Mouse (Mus musculus) midbrain, embryonic 15.5 days (tissue): Measurements from ENCODE around the gene Il23r. TPM values are rescaled to one million over a fixed set of nuclear protein-coding genes. Genes with fewer than 3 reads are reported as not detected.
"Not testable (repeated sequence)": the region's sequence is repeated elsewhere in the genome, so short reads cannot be mapped to it uniquely, and the experiment has no call there.

Source experiments
- ATAC-seq: fragments of 200-750 bp; cut with Nextera tagmentation; replicated peaks from 2 replicates; pipeline ENCODE4 v1.8.0; 2017; ENCODE audit warnings: moderate TSS enrichment
- H3K27ac ChIP-seq: fragments of 300-500 bp; sonication (generic); 2 replicates; pipeline ENCODE4 v1.5.1; 2015; ENCODE audit warnings: mild to moderate bottlenecking, inconsistent platforms
- H3K27me3 ChIP-seq: fragments of 300-500 bp; sonication (generic); replicated peaks from 2 replicates; pipeline ENCODE4 v1.6.1; 2015; ENCODE audit warnings: inconsistent platforms
- H3K36me3 ChIP-seq: fragments of 300-500 bp; sonication (generic); replicated peaks from 2 replicates; pipeline ENCODE4 v1.6.1; 2015; ENCODE audit warnings: inconsistent platforms
- H3K4me1 ChIP-seq: fragments of 300-500 bp; sonication (generic); 2 replicates; pipeline ENCODE4 v1.6.1; 2015; ENCODE audit warnings: inconsistent platforms
- H3K4me2 ChIP-seq: fragments of 300-500 bp; sonication (generic); 2 replicates; pipeline ENCODE4 v1.6.1; 2015; ENCODE audit warnings: inconsistent platforms, mild to moderate bottlenecking, moderate library complexity
- H3K4me3 ChIP-seq: fragments of 300-500 bp; sonication (generic); 2 replicates; pipeline ENCODE4 v1.5.1; 2015; ENCODE audit warnings: mild to moderate bottlenecking, inconsistent platforms
- H3K9ac ChIP-seq: fragments of 300-500 bp; sonication (generic); 2 replicates; pipeline ENCODE4 v1.6.1; 2015; ENCODE audit warnings: mild to moderate bottlenecking, inconsistent platforms
- H3K9me3 ChIP-seq: fragments of 300-500 bp; sonication (generic); 2 replicates; pipeline ENCODE4 v1.6.1; 2016; ENCODE audit warnings: inconsistent platforms
- WGBS: fragments of 180-500 bp; shearing (Covaris S2); methylation state at CpG from one replicate; pipeline ENCODE4 v1.1.7; 2015; ENCODE audit warnings: mixed read lengths; 5-methylcytosine and 5-hydroxymethylcytosine counted together
- polyA plus RNA-seq: library from polyadenylated mRNA; unstranded; fragments of >200 nt; fragmentation: Nextera tagmentation; extraction: Ambion mirVana; gene quantifications from 2 replicates; pipeline ENCODE4 v1.2.1, GENCODE M21; 2015

Il23r gene
- polyA plus RNA-seq: not detected in 2 replicates

DNA sequence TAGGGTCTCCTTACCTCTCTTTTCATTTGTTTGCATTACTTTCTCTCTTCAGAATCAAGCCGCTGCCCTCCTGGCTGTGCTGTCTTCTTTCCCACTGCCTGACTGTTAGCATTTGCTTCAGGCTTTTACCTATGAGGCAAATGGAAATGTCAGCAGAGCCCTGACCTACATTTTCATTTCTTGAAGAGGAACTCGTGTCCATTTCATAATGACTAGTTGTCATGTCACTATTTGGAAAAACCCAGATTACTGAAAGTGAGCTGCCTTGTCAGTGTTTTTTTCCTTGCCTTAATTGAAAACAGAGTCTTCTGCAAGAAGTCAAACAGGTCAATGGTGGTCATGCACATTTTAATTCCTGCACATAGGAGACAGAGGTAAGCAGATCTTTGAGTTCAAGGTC lies at the start of gene Il23r:
Gene Il23r, minus strand, starts transcription at position 101 of the 400 bp plus-strand sequence.
- Histone ChIP-seq H3K9me3 (no peaks in the 10 kb centered on the region), H3K27me3 (no peaks in the 10 kb centered on the region), H3K4me1 (no peaks in the 10 kb centered on the region), H3K9ac (no peak within 1 kb of the TSS), H3K4me3 (no peak within 1 kb of the TSS), H3K4me2 (no peak within 1 kb of the TSS), H3K27ac (no peak within 1 kb of the TSS), H3K36me3 (no peaks in the 10 kb centered on the region)
- no peak for ATAC-seq
- WGBS: 84% methylated on average over 2 of the region's 2 CpGs

DNA sequence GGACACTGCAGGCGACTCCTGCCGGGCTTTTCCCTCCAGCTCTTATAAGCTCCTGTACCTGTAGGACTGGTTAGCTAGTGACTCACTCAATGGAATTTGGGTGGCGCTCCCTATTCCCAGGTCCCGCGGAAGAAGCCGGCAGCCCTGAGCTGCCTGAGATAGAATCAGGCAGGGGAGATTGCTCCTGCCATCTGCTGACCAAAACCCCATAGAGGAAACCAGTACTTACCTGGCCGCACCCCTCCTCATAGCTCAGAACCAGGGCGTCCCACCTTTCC lies 44.1 kb upstream of the Il23r start, which contains the start of gene Tacstd2:
Gene Tacstd2, minus strand, starts transcription at position 20 of the 278 bp plus-strand sequence.
- Histone ChIP-seq H3K4me3 (peak within 1 kb of the TSS; percentile 50), H3K36me3 (no peaks in the 10 kb centered on the region), H3K9ac (peak within 1 kb of the TSS; percentile 35), H3K9me3 (no peaks in the 10 kb centered on the region), H3K27ac (no peak within 1 kb of the TSS), H3K4me1 (peaks cover 21% of the 10 kb centered on the region), H3K4me2 (peak within 1 kb of the TSS; percentile 77), H3K27me3 (peaks cover 60% of the 10 kb centered on the region)
- 3% methylated on average over 8 of the region's 8 CpGs for WGBS
- no peak for ATAC-seq

DNA sequence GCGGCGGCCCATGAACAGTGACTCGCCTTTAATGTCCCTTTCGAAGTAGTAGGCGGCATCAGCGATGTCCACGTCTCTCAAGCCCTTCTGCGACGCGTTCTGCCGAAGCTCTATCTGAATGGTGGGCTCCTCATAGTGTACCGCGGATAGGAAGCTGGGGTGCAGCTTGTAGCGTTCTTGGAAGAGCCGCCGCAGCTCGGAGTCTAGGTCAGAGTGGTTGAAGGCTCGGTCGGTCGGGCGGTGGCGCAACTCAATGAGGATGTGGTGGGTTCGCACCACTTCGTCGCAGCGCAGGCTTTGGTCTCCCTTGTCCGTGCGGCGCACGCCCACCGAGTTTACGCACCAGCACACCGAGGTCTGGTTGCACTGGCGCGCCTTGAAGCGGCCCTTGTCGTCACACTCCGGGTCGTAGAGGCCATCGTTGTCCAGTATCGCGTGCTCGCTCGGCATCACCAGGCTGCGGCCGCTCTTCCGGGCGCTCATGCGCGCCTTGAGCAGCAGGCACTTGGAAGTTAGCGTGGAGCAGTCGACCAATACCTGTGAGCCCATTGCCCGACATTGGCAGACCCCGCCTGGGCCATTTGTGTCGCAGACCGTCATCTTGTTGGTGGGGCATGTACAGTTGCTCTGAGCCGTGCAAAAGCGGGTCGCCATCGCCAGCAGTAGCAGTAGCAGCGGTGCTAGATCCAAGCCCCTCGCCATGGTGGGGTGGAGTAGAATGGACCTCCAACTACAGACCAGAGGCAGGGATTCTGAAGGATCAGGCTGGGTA lies 43.5 kb upstream of the Il23r start:
- WGBS: 1% methylated on average over 62 of the region's 62 CpGs

DNA sequence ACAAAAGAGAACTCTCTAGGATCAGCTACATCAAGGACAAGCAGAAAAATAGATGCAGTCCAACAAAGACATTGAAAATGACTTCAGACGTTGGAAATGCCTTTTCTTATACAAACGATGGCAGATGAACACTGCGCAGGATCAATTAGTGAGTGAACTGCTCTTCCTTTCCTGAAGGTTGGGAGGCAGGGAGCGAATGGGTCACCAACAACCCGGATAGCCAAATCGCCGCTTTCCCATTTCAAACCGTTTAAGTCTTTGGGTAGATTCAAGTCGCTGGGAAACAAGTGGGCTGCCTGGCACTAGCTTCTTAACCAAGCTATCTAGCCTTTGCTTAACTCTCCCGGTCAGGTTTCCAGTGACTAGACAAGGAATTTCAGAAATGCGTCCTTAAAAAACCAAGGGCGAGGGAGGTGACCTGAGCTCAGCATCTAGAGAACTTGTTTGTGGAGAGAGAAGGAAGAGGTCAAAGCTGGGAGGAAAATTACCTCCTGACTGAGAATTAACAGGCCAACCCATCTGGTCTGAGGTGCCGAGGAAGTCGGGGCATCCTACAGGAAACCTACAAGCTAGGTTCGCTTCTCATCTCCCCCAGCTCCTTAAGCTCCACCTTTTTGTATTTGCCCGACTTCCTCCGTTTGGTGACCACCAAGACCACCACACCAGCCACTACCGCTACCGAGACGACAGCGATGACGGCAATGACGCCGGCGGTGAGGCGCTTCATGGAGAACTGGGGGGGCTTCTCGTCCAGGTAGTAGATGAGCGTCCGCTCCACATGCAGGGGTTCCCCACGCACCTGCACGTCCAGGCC lies 42.7 kb upstream of the Il23r start:
- no peak; the same call in 1 of the 2 replicates for ATAC-seq
- peaks cover 21% of the 10 kb centered on the region for H3K4me1 ChIP-seq
- H3K27ac ChIP-seq: no peak overlapping the region
- H3K9ac ChIP-seq: peak overlapping the region; percentile 35; the same call in 1 of the 2 replicates
- no peaks in the 10 kb centered on the region for H3K9me3 ChIP-seq
- peaks cover 60% of the 10 kb centered on the region for H3K27me3 ChIP-seq
- WGBS: 7% methylated on average over 31 of the region's 31 CpGs
- H3K4me3 ChIP-seq: peak overlapping the region; percentile 50
- peak overlapping the region; percentile 77 for H3K4me2 ChIP-seq
- H3K36me3 ChIP-seq: no peaks in the 10 kb centered on the region

More for the DNA sequence above, 43.5 kb upstream of the Il23r start:
- peak overlapping the region; percentile 35 for H3K9ac ChIP-seq
- peaks cover 60% of the 10 kb centered on the region for H3K27me3 ChIP-seq
- H3K27ac ChIP-seq: no peak overlapping the region
- ATAC-seq: peak; percentile 79
- no peaks in the 10 kb centered on the region for H3K9me3 ChIP-seq
- H3K4me1 ChIP-seq: peaks cover 21% of the 10 kb centered on the region
- no peaks in the 10 kb centered on the region for H3K36me3 ChIP-seq
- H3K4me3 ChIP-seq: peak overlapping the region; percentile 50
- H3K4me2 ChIP-seq: peak overlapping the region; percentile 77

- Histone ChIP-seq H3K27me3 (peaks cover 60% of the 10 kb centered on the region), H3K27ac (no peak overlapping the region), H3K4me1 (peaks cover 21% of the 10 kb centered on the region), H3K4me2 (peak overlapping the region; percentile 41), H3K9me3 (no peaks in the 10 kb centered on the region), H3K9ac (no peak overlapping the region), H3K4me3 (peak overlapping the region; percentile 26), H3K36me3 (no peaks in the 10 kb centered on the region)
- peak; percentile 53 for ATAC-seq
- WGBS: 8% methylated on average over 29 of the region's 29 CpGs
Measured at GRCm38 (mm10) chr6:67532665-67533440, 41.2 kb upstream of the Il23r start.

DNA sequence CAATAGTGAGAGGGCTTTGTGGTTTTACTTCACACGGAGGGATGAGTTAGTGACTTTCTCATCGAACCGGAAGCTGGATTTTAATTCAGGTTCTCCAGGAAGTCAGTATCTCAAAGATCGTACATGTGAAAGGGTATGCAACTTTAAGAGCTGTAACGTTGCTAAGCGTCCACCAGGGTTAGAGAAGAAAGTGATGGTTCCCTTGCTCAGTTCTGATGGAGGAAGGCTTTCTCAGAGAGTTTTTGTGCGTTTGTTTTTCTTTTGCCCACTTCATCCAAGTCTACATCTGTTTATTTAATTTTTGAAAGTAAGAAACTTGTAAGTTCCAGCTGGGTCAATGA lies 40.1 kb upstream of the Il23r start:
- H3K4me2 ChIP-seq: no peak overlapping the region
- no peaks in the 10 kb centered on the region for H3K9me3 ChIP-seq
- 67% methylated on average over 7 of the region's 7 CpGs for WGBS
- H3K27ac ChIP-seq: no peak overlapping the region
- no peak overlapping the region for H3K4me3 ChIP-seq
- no peak overlapping the region for H3K9ac ChIP-seq
- no peaks in the 10 kb centered on the region for H3K36me3 ChIP-seq
- peaks cover 56% of the 10 kb centered on the region for H3K27me3 ChIP-seq
- ATAC-seq: no peak
- peaks cover 21% of the 10 kb centered on the region for H3K4me1 ChIP-seq

DNA sequence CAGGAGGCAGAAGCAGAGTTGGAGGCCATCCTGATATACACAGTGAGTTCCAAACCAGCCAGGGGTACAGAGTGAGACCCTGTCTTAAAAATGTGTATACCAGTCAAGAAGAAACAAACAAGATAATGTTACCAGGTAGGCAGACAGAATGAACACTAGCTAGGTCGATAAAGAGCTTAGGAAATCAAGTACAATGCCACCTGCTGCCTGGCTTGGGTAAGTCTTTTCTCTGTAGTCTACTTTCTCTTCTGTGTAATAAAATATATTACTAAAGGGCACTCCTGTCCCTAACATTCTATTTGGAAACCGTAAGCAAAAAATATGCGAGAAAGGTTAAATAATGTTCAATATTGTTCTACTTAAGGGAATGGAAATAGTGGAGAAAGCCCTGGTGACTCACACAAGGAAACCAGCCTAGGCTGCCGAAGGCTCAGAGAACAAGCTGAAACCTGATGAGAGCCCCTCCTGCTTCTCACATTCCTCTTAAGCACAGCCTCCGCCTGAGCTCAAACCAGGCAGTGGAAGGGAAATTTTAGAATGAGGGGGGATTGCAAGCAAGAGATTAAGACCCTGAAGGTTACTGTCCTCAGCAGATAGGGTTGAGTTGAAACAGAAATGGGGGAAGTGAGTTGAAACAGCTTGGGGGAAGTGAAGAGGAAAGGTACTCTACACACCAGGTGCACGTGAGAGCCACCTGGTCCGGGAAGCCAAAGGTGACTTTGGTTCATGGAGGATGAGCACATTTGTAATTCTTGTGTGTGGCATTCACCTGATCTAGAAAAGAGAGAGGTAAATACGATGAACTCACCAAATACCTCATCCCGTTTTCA lies 39.6 kb upstream of the Il23r start:
- no peak overlapping the region for H3K4me2 ChIP-seq
- H3K27me3 ChIP-seq: peaks cover 50% of the 10 kb centered on the region
- H3K27ac ChIP-seq: no peak overlapping the region
- H3K4me1 ChIP-seq: peaks cover 21% of the 10 kb centered on the region
- H3K4me3 ChIP-seq: no peak overlapping the region
- H3K9ac ChIP-seq: no peak overlapping the region
- no peak for ATAC-seq
- WGBS: 71% methylated on average over 9 of the region's 9 CpGs
- H3K9me3 ChIP-seq: no peaks in the 10 kb centered on the region
- no peaks in the 10 kb centered on the region for H3K36me3 ChIP-seq

DNA sequence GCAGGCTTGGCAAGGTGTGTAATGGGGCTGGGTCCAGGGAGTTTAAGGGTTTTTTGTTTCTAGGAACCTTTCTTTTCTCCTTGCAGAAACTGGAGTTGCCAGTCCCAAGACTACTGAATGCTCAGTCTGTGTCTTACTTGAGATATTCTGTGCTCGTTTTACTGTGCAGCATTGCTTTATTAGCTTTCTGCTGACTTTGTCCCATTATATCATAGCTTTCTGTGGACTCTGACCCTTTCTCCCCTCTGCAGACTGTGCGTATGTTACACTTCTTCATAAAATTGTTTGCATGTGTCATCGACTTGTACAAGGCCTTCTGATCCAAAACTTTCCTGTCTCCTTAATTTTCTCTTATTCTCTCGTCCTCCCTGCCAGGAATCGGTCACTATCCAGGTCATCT lies 34.7 kb upstream of the Il23r start:
- Histone ChIP-seq H3K27ac (no peak overlapping the region), H3K4me2 (no peak overlapping the region), H3K9me3 (no peaks in the 10 kb centered on the region), H3K36me3 (no peaks in the 10 kb centered on the region), H3K4me3 (no peak overlapping the region), H3K27me3 (peaks cover 3% of the 10 kb centered on the region; the same call in 1 of the 2 replicates), H3K4me1 (no peaks in the 10 kb centered on the region), H3K9ac (no peak overlapping the region)
- no peak for ATAC-seq
- WGBS: 86% methylated on average over 5 of the region's 5 CpGs

DNA sequence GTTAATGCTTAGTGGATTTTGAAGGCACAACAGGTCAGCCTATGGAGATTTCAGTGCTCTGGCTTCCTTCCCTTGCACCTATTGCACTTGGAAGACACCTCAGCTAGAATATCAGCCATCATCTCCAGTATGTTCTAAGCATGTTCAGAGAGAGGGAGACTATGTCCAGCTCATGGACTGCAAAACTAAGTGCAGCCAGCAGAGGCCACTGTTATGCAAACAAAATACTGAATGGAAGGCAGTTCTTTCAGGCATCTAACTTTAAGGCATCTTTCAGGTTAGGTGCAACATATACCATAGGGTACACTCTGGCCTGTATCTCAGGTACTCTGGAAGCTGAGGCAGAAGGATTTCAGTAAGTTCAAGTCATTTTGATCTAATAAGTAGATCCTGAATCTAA lies 19.1 kb upstream of the Il23r start:
- H3K4me1 ChIP-seq: no peaks in the 10 kb centered on the region
- no peaks in the 10 kb centered on the region for H3K27me3 ChIP-seq
- no peaks in the 10 kb centered on the region for H3K36me3 ChIP-seq
- no peaks in the 10 kb centered on the region for H3K9me3 ChIP-seq
- H3K27ac ChIP-seq: no peak overlapping the region
- H3K9ac ChIP-seq: no peak overlapping the region
- peak; percentile 45; the same call in 1 of the 2 replicates for ATAC-seq
- H3K4me2 ChIP-seq: no peak overlapping the region
- H3K4me3 ChIP-seq: no peak overlapping the region

GRCm38 (mm10) chr6:67501938-67502337 lies 10.3 kb upstream of the Il23r start:
- H3K36me3 ChIP-seq, H3K4me2 ChIP-seq, H3K9ac ChIP-seq, H3K9me3 ChIP-seq, ATAC-seq, H3K27ac ChIP-seq, H3K4me3 ChIP-seq, H3K27me3 ChIP-seq, H3K4me1 ChIP-seq: not testable (repeated sequence)
- WGBS: 95% methylated on average over 2 of the region's 6 CpGs

DNA sequence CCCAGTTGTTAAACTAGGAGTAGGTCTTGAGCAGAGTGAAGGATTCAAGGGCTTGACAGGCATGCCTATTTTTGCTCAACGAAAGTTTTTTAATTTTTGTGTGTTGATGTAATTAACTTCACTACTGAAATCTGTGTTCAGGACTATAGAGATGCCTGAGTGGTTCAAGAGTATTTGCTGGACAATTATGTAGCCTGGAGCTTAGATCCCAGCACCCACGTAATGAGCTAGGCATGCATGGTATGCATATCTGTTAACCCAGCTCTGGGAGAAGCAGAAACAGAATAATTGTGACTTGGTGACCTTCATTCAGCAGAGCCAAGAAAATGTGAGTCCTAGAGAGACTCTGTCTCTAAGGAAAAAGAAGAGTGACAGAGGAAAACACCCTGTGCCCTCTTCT lies 10.6 kb downstream of the Il23r start:
- WGBS: 69% methylated on average over 2 of the region's 2 CpGs
- Histone ChIP-seq H3K27me3 (no peaks in the 10 kb centered on the region), H3K4me1 (no peaks in the 10 kb centered on the region), H3K27ac (no peak overlapping the region), H3K4me2 (no peak overlapping the region), H3K4me3 (no peak overlapping the region), H3K36me3 (no peaks in the 10 kb centered on the region), H3K9me3 (no peaks in the 10 kb centered on the region), H3K9ac (no peak overlapping the region)
- ATAC-seq: no peak
